Mouse (Mus musculus): ENCODE measurements around the gene Odf2. TPM values are rescaled to one million over a fixed set of nuclear protein-coding genes. Genes with fewer than 3 reads are reported as not detected.

Odf2 gene
- total and polyA plus RNA-seq, 2 experiments from 2014 or later: 90.9 to 102 TPM

GRCm38 (mm10) chr2:29858748-29859473, 30.1 kb upstream of the Odf2 start:
- ATAC-seq (ENCODE audit: low FRiP score) (no peak), DNase-seq (ENCODE audit: low spot score) (peak; percentile 54)
- Histone ChIP-seq H3K4me1 (ENCODE audit: insufficient read depth, low read length) (no peaks in the 10 kb centered on the region), H3K27ac (ENCODE audit: low read depth, low read length) (no peak overlapping the region), H3K9ac (replicated peaks; ENCODE audit: low read length, poor library complexity, severe bottlenecking) (no peak overlapping the region), H3K9me3 (ENCODE audit: low read length) (no peaks in the 10 kb centered on the region), H3K27me3 (ENCODE audit: insufficient read depth, low read length) (no peaks in the 10 kb centered on the region), H3K4me3 (ENCODE audit: low read depth, low read length) (no peak overlapping the region), H3K4me2 (ENCODE audit: low read depth, low read length, poor library complexity, severe bottlenecking) (no peak overlapping the region), H3K36me3 (ENCODE audit: insufficient read depth, low read length) (no peaks in the 10 kb centered on the region)
- WGBS: 8% methylated on average over 5 of the region's 5 CpGs
- peak; percentile 81 for TF ChIP-seq CTCF (IDR thresholded peaks at IDR 0.05)

GRCm38 (mm10) chr2:29865125-29865524, 23.9 kb upstream of the Odf2 start:
- H3K27ac ChIP-seq (ENCODE audit: low read depth, low read length): no peak overlapping the region
- no peaks in the 10 kb centered on the region for H3K36me3 ChIP-seq (ENCODE audit: insufficient read depth, low read length)
- H3K27me3 ChIP-seq (ENCODE audit: insufficient read depth, low read length): no peaks in the 10 kb centered on the region
- ATAC-seq (ENCODE audit: low FRiP score) (no peak), DNase-seq (ENCODE audit: low spot score) (no peak)
- no peak overlapping the region for H3K9ac ChIP-seq (replicated peaks; ENCODE audit: low read length, poor library complexity, severe bottlenecking)
- 0 out of 2 replicates have a peak, but pooled peaks cover 4% of the 10 kb centered on the region for H3K4me1 ChIP-seq (ENCODE audit: insufficient read depth, low read length)
- no peak overlapping the region for H3K4me3 ChIP-seq (ENCODE audit: low read depth, low read length)
- no peak overlapping the region for H3K4me2 ChIP-seq (ENCODE audit: low read depth, low read length, poor library complexity, severe bottlenecking)
- whole genome bisulfite sequencing: 76% methylated on average over 4 of the region's 4 CpGs
- no peaks in the 10 kb centered on the region for H3K9me3 ChIP-seq (ENCODE audit: low read length)
- TF ChIP-seq CTCF (IDR thresholded peaks at IDR 0.05): no peak

- Histone ChIP-seq H3K9me3 (ENCODE audit: low read length) (no peaks in the 10 kb centered on the region), H3K27me3 (ENCODE audit: insufficient read depth, low read length) (no peaks in the 10 kb centered on the region), H3K36me3 (ENCODE audit: insufficient read depth, low read length) (peaks cover 6% of the 10 kb centered on the region; the same call in 1 of the 2 replicates), H3K4me2 (ENCODE audit: low read depth, low read length, poor library complexity, severe bottlenecking) (peak within 1 kb of the TSS; percentile 94), H3K9ac (replicated peaks; ENCODE audit: low read length, poor library complexity, severe bottlenecking) (peak within 1 kb of the TSS; percentile 77), H3K4me1 (ENCODE audit: insufficient read depth, low read length) (0 out of 2 replicates have a peak, but pooled peaks cover 4% of the 10 kb centered on the region), H3K4me3 (ENCODE audit: low read depth, low read length) (peak within 1 kb of the TSS; percentile 53), H3K27ac (ENCODE audit: low read depth, low read length) (peak within 1 kb of the TSS; percentile 84)
- peak; percentile 87 for ATAC-seq (ENCODE audit: low FRiP score)
- WGBS: 0% methylated on average over 34 of the region's 44 CpGs
- peak; percentile 95 for TF ChIP-seq CTCF (IDR thresholded peaks at IDR 0.05)
- peak; percentile 93 for DNase-seq (ENCODE audit: low spot score)
These were observed 19.9 kb upstream of the Odf2 start, which contains the start of gene Cercam for GRCm38 (mm10) chr2:29868949-29869645. Gene Cercam (plus strand): TSS chr2:29869164.

- peak; percentile 25 for ATAC-seq (ENCODE audit: low FRiP score)
- H3K4me2 ChIP-seq (ENCODE audit: low read depth, low read length, poor library complexity, severe bottlenecking): peak overlapping the region; percentile 94
- no peak for TF ChIP-seq CTCF (IDR thresholded peaks at IDR 0.05)
- H3K9me3 ChIP-seq (ENCODE audit: low read length): no peaks in the 10 kb centered on the region
- 4% methylated on average over 17 of the region's 17 CpGs for WGBS
- no peak for DNase-seq (ENCODE audit: low spot score)
- H3K4me1 ChIP-seq (ENCODE audit: insufficient read depth, low read length): 0 out of 2 replicates have a peak, but pooled peaks cover 4% of the 10 kb centered on the region
- H3K27ac ChIP-seq (ENCODE audit: low read depth, low read length): peak overlapping the region; percentile 84
- peaks cover 6% of the 10 kb centered on the region; the same call in 1 of the 2 replicates for H3K36me3 ChIP-seq (ENCODE audit: insufficient read depth, low read length)
- H3K9ac ChIP-seq (replicated peaks; ENCODE audit: low read length, poor library complexity, severe bottlenecking): peak overlapping the region; percentile 77
- no peaks in the 10 kb centered on the region for H3K27me3 ChIP-seq (ENCODE audit: insufficient read depth, low read length)
- peak overlapping the region; percentile 53 for H3K4me3 ChIP-seq (ENCODE audit: low read depth, low read length)
These were observed 19.2 kb upstream of the Odf2 start for GRCm38 (mm10) chr2:29869646-29870451.

GRCm38 (mm10) chr2:29872581-29873295, 16.3 kb upstream of the Odf2 start:
- WGBS: 93% methylated on average over 10 of the region's 10 CpGs
- Histone ChIP-seq H3K27me3 (ENCODE audit: insufficient read depth, low read length) (no peaks in the 10 kb centered on the region), H3K27ac (ENCODE audit: low read depth, low read length) (no peak overlapping the region), H3K4me3 (ENCODE audit: low read depth, low read length) (no peak overlapping the region), H3K9me3 (ENCODE audit: low read length) (no peaks in the 10 kb centered on the region), H3K36me3 (ENCODE audit: insufficient read depth, low read length) (peaks cover 16% of the 10 kb centered on the region), H3K4me2 (ENCODE audit: low read depth, low read length, poor library complexity, severe bottlenecking) (no peak overlapping the region), H3K4me1 (ENCODE audit: insufficient read depth, low read length) (0 out of 2 replicates have a peak, but pooled peaks cover 4% of the 10 kb centered on the region), H3K9ac (replicated peaks; ENCODE audit: low read length, poor library complexity, severe bottlenecking) (no peak overlapping the region)
- no peak for TF ChIP-seq CTCF (IDR thresholded peaks at IDR 0.05)
- ATAC-seq (ENCODE audit: low FRiP score): no peak
- no peak for DNase-seq (ENCODE audit: low spot score)

Data from midbrain, postnatal 0 days (tissue).